Mouse (Mus musculus) T-helper 17 cell (primary cell): ENCODE results near the gene Dntt.

ENCODE experiments used
- in situ Hi-C, 2 experiments: fragments of 300-600 bp; cut with MboI, MseI; formaldehyde crosslinking; loops; 1 replicate in 1 of 2; 2 replicates in 1 of 2; pipeline ENCODE4 v1.15.1; 2025; ENCODE audit warnings: high pct_unique_total_duplicates in 2 of 2

Dntt gene

DNA sequence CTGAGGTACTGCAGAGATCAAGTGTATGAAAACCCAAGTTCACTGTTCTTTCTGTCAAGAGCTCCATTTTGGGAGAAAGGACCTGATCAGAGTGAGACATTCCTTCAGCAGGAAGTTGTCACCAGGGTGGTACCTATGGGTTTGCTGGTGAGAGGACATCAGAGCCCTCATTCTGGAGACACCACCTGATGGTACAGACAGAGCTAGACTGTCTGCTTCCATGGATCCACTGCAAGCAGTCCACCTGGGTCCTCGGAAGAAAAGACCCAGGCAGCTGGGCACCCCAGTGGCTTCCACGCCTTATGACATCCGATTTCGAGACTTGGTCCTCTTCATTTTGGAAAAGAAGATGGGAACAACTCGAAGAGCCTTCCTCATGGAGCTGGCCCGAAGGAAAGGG, at the start of gene Dntt:
Gene Dntt (plus strand): TSS at position 57 of the 400 bp plus-strand sequence.
- in situ Hi-C loops, result no loop called here

DNA sequence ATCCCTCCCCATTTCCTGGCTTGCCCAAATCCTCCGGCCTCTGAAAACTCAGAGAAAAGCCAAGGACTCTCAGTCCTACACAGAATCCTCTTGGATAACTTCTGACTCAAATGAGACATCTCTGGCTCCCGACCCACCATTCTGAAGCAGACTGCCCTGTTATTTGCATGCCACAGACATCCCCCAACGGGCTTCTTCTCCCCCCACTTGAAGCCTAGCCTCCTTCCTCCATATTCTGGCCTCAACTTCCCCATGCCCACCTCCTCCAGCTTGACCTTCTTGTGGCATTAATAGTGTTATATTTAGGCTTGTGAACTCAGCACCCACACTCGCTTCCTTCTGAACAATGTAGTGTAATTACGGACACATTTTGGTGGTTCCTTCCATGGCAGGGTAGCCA, 48.4 kb upstream of the Dntt start:
- in situ Hi-C loops, result no loop called here

DNA sequence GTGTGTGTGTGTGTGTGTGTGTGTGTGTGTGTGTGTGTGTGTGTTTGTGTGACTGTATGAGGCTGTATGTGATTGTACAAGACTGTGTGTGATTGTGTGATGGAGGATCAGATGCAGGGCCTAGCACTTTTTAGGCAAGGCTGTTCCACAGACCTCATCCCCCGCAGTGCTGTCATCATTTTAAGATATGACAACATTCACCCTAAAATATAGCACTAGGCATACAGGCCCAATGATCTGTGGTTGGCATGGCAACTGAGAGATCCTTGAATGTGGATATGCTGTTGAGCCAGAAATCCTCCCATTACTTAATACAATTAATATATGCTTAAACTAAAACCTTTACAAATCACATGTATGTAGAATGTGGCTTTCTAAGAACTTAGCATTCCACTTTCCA, 44.5 kb upstream of the Dntt start:
- in situ Hi-C loops, result no loop called here

DNA sequence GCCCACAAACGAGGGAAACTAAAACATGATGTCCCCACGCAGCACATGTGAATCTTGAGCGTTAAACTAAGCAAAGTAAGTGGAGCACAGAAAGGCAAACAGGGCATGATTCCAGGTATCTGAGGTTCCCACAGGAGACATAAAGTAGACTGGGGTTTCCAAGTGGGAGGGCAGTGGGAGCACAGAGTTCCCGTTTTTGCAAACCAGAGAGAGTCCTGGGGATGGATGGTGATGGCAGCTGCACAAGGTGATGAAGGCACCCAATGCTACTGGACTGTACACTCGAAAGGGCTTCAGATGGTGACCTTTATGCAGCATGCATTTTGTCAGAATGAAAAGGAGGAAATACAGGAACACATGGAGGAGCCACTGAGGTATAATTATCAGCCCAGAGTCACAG, 40.2 kb upstream of the Dntt start:
- in situ Hi-C loops, result no loop called here

DNA sequence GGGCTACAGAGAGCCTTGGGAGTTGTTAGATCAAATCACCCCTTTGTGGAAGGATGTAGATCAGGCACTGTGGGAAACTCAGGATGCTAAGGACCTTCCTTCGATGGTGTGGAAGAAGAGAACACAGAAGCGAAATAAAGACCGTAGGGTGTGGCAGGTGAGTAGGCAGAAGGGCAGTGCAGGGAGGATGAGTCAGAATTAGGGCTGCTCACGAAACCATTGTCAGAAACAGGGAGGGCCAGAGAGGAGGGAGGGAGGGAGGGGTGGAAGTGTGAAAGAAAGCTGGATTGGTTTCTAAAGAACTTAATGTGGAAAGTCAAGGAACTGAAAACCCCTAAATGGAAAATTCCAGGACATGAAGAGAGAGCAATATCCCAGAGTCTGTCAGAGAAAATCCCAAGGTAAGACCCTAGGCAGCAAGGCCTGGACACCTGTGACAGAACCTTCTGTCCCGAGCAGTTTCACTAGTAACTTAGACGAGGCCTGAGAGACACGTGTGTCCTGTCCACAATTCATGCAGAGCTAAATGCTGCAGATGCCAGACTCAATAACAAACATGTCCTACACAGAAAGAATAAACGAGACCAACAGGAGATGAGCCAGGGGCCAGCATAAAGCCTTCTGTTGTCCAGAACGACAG, 39.0 kb upstream of the Dntt start:
- in situ Hi-C loops, result no loop called here

DNA sequence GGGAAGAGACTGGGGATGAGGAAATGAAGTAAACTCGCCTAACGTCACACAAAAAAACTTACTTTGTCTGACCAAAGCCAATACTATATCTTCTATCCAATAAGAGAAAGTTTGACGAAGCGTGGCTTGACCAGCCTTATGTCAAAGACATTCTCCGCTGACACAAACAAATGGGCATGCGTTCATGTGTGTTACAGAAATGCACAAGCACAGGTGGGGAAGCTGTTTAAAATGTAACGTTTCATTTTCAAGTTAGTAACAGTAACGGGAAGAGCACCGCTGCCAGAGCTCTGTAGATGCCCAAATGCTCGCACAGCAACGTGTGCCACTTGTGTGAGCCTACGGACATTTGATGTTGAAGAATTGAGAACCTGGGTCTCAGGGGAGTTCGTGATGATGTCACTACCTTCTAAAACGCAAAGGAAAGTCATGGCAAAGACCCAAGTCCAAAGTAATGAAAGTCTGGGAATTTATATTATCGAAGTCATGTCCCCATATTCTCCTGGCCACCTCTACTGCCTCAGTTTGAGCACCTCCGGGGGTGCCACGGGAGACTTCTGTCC, 38.2 kb upstream of the Dntt start:
- in situ Hi-C loops, result no loop called here

DNA sequence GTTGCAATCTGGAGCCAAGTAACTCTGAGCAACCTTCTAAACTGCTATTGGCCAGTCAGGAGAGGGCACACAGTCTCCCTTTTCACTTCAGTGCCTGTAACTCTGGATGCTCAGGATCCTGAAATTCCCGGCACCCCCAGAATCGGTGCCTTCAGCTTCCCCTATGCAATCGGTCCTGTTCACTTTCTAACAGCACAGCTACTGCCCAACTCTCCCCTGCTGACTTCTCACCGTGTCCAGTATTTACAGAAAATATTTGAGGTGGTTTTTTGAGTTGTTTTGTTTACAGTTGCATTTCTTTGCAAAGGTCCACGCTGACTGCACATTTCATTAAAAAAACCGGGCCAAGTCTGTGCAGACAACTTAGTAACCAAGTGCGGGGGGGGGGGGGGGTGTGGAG, 37.4 kb upstream of the Dntt start:
- in situ Hi-C loops, result no loop called here

DNA sequence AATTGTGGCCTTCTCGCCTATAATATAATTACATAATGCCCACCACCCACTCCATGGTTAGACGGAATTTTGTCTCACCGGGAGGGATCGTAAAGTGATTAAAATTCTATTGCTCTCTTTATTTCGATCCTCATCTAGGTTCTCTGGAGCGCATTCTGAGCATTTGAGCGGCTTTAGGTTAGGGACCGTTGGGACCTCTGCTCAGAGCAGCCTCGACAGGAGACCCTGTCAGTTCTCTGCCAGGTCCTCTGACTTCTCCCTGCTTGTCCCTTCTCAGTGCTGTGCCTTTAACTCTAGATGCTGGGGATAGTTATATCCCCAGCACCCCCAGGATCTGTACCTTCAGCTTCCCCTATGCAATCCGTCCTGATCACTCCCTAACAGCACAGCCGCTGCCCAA, 37.0 kb upstream of the Dntt start:
- in situ Hi-C loops, result no loop called here

DNA sequence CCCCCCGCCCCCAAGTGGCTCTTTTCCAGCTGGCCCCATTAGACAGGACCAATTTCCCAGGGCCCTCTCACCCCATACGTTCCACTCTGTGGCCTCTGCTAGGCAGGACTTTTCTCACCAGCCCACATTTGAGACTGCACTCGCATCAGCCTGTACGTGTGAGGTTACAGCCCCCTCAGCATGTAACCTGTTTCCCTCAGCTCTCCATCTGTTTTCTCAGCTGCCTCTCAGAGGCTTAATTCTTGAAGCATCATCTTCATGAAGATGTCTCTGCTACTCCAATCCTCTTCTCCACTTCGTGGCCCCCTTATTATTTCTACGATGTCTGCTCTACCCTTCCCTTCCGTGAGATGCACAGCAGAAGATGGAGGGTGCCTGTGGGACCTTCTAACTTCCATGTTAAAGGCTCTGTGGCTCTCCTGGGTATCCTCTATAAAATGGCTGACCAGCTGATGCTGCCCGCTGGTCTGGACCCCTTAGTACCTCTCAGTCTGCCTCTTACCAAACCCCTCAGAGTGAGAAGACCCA, 36.5 kb upstream of the Dntt start:
- in situ Hi-C loops, result no loop called here

DNA sequence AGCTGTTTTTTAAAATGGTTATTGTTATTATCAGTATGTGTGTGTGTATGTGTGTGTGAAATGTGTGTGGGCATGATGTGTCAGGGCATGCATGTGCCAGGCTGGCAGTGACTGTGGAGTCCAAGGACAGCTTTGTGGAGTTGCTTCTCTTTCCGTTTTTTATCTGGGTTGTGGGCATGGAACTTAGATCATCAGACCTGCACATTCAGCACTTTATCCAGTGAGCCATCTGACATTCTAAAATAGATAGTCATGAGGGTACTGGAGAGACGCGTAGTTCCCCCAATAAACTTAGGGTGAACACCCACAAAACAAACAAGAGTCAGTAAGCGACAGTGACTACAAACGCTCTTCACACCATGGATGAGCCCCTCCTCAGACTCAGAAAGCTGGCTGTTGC, 35.7 kb upstream of the Dntt start:
- in situ Hi-C loops, result no loop called here

DNA sequence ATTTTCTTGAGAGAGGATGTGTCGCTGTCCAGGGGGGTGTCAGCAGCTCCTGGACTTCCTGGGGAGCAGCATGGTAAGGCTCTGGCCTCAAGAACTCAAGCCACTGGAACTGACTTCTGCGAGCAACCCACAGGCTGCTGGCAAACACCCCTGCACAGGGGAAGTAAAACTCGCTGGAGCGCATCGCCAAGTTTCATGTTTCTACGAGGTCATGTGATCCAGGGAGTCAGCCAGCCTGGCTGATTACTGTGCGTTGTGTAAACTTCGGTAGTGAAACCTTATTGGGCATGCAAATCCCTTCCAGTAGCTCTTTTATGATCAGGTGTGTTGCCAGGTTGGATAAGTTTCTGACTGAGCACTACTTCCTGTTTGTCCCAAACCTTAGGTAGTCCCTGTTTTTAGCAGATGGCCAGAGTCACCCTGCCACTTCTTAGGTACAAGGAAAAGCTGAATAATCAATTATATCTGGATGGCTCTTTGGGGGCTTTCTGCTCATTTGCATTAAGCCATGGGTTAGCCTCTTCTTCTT, 35.0 kb upstream of the Dntt start, which contains the start of gene Blnk:
Gene Blnk (minus strand): TSS at position 479 of the 529 bp plus-strand sequence.
- in situ Hi-C loops, result no loop called here

DNA sequence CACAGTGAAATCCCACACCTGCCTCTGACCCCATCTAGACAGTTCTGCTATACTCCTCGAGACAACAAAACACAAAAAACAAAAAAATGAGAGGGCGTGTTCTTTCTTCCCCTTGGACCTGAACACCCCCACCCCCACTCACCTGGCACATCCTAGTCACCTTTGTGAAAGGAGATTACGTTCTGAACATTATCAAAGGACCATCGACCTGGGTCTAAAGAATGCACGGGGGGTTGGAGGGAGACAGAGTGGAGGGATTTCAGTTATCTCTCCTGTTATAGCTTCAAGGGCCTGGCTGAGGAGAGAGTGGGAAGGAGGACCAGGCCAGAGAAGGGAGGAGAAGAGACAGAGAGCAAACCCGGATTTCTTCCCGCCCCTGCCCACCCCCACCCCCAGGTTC, 34.2 kb upstream of the Dntt start:
- in situ Hi-C loops, result no loop called here

DNA sequence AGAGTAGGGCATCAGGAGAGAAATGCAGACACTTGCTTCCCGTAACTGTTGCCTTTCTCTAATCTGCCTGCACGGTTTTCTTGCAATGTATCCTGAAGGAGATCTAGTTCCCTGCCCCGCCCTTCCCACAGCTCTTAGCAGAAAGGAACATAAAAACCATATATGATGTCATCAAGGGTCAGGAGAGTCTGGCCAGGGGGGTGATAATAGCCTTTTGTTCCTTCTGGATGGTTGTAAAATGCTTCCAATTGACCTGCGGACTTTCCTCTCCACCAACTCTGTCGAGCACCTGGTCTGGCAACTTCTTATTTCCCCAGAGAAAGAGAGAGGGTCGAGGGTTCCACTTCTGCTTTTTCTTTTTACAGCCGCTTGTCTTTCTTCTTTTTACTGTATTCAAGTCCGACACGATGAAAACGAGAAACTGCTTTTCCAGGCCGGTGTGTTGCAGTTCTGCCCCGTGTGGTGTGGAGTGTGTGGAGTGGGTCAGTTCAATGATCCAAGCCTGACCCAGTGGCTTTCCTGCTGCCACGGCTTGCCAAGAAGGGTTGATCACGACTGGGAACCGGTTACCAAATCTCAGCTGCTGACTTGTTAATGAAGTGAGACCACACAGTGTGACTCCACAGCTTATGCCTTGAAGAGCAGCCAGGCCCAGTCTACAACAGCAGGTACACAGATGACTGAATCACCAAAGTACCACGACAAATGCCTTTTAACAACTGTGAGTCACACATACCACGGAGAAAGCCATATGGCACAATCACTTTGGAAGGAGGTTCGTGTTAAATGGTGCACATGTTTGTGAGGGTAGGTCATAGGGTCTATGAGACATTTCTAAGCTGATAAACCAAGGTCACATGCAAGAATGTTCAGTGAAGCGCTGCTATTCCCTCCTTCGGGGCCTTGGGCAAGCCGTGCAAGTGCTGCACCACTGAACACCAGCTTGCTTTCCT, 33.4 kb upstream of the Dntt start:
- in situ Hi-C loops, result no loop called here

DNA sequence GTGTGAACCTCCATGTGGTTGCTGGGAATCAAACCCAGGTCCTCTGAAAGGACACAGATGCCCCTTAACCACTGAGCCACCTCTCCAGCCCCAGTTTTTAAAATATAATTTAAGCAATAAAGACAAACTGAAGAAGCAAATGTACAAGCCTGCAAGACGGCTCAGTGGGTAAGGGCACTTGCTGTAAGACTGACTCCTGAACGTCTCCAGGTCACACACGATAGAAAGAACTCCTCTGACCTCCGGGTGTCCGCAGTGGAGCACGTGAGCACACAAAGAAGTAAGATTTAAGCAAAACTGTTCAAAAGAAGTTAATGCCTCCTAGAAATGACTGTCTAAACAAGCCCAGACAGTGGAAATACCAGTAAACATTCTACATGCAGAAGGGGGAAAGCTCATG, 32.4 kb upstream of the Dntt start:
- in situ Hi-C loops, result no loop called here

DNA sequence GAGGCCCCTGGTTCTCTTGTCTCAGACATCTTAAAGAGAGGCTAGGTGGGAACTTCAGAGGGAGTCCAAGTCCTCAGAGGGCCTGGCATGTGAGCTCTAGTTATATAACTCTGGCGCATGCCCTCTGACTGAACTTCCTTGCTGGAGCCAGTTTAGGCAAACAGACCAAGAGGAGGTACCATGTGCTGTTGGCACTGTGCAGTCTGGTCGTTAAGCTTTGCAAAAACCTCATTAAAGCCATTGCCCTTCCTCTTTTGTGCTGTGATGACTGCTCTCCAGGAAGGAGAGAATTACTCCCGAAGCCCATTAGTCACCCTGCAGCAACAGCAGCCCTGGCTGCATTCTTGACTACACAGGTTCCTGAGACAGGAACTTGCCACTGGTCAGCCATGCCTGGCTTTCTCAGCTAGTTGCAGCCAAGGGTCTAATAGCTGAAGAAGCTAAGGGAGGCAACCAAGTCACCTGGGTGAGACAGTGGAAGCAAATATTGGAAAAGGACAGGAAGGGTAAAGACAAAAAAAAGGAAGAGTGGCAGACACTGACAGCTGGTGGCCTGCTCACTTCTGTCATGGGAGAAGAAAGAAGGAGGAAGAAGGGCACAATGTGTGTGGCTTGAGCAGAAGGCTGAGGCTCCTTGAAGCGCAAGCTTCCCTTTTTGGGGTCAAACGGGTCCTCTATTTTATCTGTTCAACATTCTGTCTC, 30.5 kb upstream of the Dntt start:
- in situ Hi-C loops, result no loop called here

DNA sequence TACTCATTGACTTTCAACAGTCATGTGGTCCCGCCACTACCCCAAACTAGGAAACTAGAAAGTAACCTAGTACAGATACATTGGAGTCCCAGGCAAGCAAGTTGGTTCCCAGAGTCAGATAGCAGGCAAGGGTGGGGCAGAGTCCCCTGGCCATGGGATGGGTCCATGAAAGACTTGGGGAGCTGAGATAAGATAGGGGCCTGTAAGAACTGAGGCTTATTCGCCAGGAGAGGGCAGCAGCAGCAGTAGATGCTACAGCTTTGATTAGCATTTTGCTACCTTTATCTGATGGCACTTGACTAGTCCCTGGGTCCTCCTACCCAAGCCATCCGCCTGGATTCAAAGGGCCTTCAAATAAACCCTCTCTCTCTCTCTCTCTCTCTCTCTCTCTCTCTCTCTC, 29.5 kb upstream of the Dntt start:
- in situ Hi-C loops, result no loop called here

DNA sequence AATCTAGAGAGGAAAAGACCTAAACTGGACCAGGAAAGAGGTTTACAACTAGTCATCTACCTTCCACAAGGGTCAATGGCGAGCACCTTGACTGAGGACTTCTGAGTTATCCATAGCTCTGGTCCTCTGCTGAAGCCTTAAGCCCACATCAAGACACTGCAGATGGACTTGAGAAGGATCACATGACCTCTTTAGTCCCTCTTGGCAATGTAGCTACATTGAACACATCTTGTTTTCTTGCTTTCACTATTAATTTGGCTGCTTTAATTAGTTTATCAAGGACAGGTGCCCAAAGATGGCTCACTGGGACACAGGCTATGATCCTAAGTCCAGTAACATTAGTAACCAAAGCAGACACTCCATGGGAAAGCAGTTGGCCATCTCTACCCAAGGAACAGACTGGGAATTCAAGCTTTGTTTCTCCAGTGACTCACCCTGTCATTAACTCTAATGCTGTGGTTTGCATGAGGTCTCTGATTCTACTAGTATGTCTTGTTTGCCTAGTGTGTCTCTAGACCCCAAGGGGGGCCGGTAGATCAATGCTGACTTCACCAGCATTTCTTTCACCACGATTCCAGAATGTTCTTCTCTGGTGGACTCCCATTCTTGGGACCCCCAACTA, 25.3 kb upstream of the Dntt start:
- in situ Hi-C loops, result no loop called here

DNA sequence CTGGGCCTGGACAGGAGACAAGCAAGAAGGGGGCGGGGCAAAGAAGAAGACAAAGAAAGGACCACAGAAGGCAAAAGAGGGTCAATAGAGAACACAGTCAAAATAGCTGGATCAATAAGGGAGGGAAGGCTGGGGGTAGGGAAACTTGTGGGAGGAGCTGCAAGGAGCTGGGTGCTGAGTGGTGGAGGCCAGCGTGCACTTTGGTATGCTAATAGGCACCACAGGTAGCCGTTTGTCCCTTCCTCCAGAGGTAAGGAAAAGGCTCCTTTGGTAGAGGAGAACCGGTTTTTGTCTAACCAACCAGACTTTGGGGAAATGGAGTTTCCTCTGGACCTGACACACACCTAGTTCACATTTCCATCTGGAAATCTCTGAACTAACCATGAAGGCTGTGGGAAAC, 22.5 kb upstream of the Dntt start:
- in situ Hi-C loops, result no loop called here

DNA sequence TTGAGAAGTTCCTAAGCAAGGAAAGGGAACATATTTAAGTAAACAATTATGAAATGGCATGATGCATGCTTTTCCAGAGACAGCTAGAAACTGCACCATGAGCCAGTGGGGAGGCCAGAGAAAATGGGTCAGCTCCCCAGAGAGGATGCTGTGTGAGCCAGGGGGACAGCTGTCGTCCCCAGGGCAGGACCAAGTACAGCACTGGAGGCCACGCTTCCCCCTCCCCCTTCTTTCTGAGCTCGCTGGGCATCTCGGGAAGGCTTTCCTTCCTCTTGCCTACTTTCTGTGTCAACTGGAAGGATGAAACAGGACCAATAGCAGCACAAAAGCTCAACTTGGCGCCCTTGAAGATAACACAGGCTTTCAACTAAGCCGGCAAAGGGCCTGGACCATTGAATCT, 21.7 kb upstream of the Dntt start:
- in situ Hi-C loops, result no loop called here

DNA sequence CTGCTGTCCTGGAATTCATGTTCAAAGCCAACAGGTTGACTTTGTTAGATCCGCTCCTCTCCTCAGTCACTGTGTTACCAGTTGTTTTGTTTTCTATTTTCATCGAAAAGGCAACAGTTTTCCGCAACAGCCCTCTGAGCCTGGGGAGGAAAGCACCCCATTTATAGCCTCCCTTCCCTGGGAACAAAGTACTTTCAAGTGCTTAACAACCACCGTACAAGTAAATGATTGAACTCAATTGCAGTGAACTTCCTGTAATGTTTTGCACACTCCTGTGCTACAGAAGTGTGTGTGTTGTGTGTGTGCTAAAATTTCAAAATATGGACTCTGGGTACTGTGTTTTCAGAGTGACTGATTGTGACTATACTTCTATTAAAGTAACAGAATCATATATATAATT, 21.3 kb upstream of the Dntt start:
- in situ Hi-C loops, result no loop called here
